Mouse (Mus musculus) lung, postnatal 0 days (tissue): ENCODE measurements at regions not wholly inside any gene's neighbourhood (a gene's known extent, or its start where the extent isn't known, plus 50 kb on each side); places are given as distances from the start of the nearest gene placed in this dataset.

Experiments
- CTCF ChIP-seq: IDR thresholded peaks from 2 replicates; pipeline ENCODE4 v1.5.1; 2016; ENCODE audit warnings: antibody characterized with exemption, mild to moderate bottlenecking
- EP300 ChIP-seq: IDR thresholded peaks from 2 replicates; pipeline ENCODE4 v1.6.1; 2016; ENCODE audit warnings: antibody characterized with exemption, mild to moderate bottlenecking, control low read depth

- TF ChIP-seq CTCF (peak; percentile 33; the same call in 1 of the 2 replicates), EP300 (no peak)
Measured at GRCm38 (mm10) chr7:110706001-110706695, 61.9 kb upstream of the Ampd3 start.
